Mouse (Mus musculus) liver, adult 2 months (tissue): ENCODE measurements around the gene Intu. TPM values are rescaled to one million over a fixed set of nuclear protein-coding genes. Genes with fewer than 3 reads are reported as not detected.

ENCODE experiments used
- DNase-seq: peaks from one replicate; pipeline ENCODE4 v3.0.0-alpha.2; 2011; ENCODE audit warnings: low read depth, low spot score; ENCODE audit errors: extremely low read depth
- H3K27ac ChIP-seq: fragments of 200-500 bp; replicated peaks from 2 replicates; pipeline ENCODE4 v1.5.1; 2012; ENCODE audit warnings: low read depth, mild to moderate bottlenecking, control low read depth, inconsistent platforms, low read length; ENCODE audit not compliant: insufficient read depth
- H3K27me3 ChIP-seq: fragments of 200-500 bp; 2 replicates; pipeline ENCODE4 v1.6.1; 2012; ENCODE audit warnings: mild to moderate bottlenecking, moderate library complexity, low read length, inconsistent platforms; ENCODE audit not compliant: control insufficient read depth, insufficient read depth
- H3K36me3 ChIP-seq: fragments of 200-500 bp; 2 replicates; pipeline ENCODE4 v1.6.1; 2012; ENCODE audit warnings: low read length, inconsistent platforms; ENCODE audit not compliant: control insufficient read depth, insufficient read depth
- H3K4me1 ChIP-seq: fragments of 200-500 bp; 2 replicates; pipeline ENCODE4 v1.6.1; 2011; ENCODE audit warnings: low read length; ENCODE audit not compliant: control insufficient read depth, insufficient read depth
- H3K4me3 ChIP-seq: fragments of 200-500 bp; 2 replicates; pipeline ENCODE4 v1.5.1; 2011; ENCODE audit warnings: low read depth, mild to moderate bottlenecking, control low read depth, low read length, moderate library complexity; ENCODE audit not compliant: insufficient read depth
- H3K79me2 ChIP-seq: fragments of 200-500 bp; 2 replicates; pipeline ENCODE4 v1.6.1; 2012; ENCODE audit warnings: inconsistent platforms, mild to moderate bottlenecking, low read length, moderate library complexity; ENCODE audit not compliant: control insufficient read depth, insufficient read depth
- H3K9ac ChIP-seq: fragments of 200-500 bp; 2 replicates; pipeline ENCODE4 v1.6.1; 2012; ENCODE audit warnings: low read depth, mild to moderate bottlenecking, control low read depth, inconsistent platforms, low read length
- CTCF ChIP-seq: fragments of 200-500 bp; IDR thresholded peaks from 2 replicates; pipeline ENCODE4 v1.5.1; 2011; ENCODE audit warnings: low read depth, low read length, control low read depth
- POLR2A ChIP-seq: fragments of 200-500 bp; IDR thresholded peaks from 2 replicates; pipeline ENCODE4 v1.6.1; 2011; ENCODE audit warnings: low read length, control low read depth; ENCODE audit not compliant: insufficient read depth; ENCODE audit errors: extremely low read depth
- WGBS: fragments of 180-500 bp; shearing (Covaris S2); methylation state at CpG from one replicate; pipeline ENCODE4 v1.1.7; 2018; 5-methylcytosine and 5-hydroxymethylcytosine counted together
- polyA plus RNA-seq: library from polyadenylated mRNA; depleted of rRNA; stranded (reverse); fragments of >200 nt; gene quantifications from 2 replicates; pipeline ENCODE4 v1.2.3, GENCODE M21; 2012
- total RNA-seq: library from RNA; depleted of rRNA; stranded (reverse); fragments of >200 nt; gene quantifications from 2 replicates; pipeline ENCODE4 v1.2.3, GENCODE M21; 2014

Gene Intu
- total and polyA plus RNA-seq, 2 experiments: 0.82 to 2.2 TPM

DNA sequence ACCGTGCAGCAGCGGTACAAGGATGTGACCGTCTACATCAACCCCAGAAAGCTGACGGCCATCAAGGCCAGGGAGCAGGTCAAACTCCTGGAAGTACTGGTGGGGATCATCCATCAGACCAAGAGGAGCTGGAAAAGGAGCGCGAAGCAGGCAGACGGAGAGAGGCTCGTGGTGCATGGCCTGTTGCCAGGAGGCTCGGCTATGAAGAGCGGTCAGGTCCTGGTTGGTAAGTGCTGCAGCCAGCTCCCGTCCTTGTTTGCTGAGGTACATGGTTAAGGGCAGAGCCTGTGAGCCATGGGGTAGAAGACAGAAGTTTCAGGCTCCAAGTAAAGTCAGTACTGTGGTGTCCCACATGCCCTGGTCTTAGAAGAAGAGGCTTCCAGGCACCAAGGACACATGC, 122.9 kb downstream of the Intu start:
- Histone ChIP-seq H3K79me2 (no peaks in the 10 kb centered on the region), H3K36me3 (no peaks in the 10 kb centered on the region), H3K27ac (no peak overlapping the region), H3K9ac (no peak overlapping the region), H3K27me3 (no peaks in the 10 kb centered on the region), H3K4me1 (no peaks in the 10 kb centered on the region), H3K4me3 (no peak overlapping the region)
- DNase-seq: no peak
- TF ChIP-seq POLR2A (no peak), CTCF (no peak)
- WGBS: 95% methylated on average over 11 of the region's 11 CpGs

DNA sequence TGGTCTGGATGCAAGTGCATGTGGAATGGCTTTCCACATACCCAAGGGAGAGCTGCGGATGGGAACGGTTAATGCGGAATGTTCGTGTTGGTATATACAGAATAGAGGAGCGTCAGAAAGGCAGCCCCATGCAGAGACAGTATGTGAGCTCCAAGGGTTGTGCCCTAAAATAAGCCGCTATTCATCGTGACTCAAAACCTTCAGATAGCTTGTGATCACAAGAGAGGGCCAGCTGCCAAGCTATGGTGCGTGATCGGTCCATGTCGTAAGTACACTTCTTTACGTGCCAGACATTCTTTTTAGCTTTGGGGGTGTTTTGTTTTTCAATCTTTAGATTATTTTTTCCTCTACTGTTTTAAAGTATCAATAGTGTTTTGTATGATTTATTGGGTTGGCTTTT, 124.5 kb downstream of the Intu start:
- H3K9ac ChIP-seq: no peak overlapping the region
- no peak overlapping the region for H3K27ac ChIP-seq
- H3K4me3 ChIP-seq: no peak overlapping the region
- H3K4me1 ChIP-seq: no peaks in the 10 kb centered on the region
- WGBS: 96% methylated on average over 11 of the region's 11 CpGs
- no peak for DNase-seq
- TF ChIP-seq POLR2A (no peak), CTCF (no peak)
- H3K27me3 ChIP-seq: no peaks in the 10 kb centered on the region
- no peaks in the 10 kb centered on the region for H3K79me2 ChIP-seq
- H3K36me3 ChIP-seq: no peaks in the 10 kb centered on the region

GRCm38 (mm10) chr3:40656339-40656738, 125.3 kb downstream of the Intu start:
- Histone ChIP-seq H3K27me3 (no peaks in the 10 kb centered on the region), H3K4me3 (no peak overlapping the region), H3K27ac (no peak overlapping the region), H3K9ac (no peak overlapping the region), H3K36me3 (no peaks in the 10 kb centered on the region), H3K79me2 (no peaks in the 10 kb centered on the region), H3K4me1 (no peaks in the 10 kb centered on the region)
- no peak for DNase-seq
- no peak for TF ChIP-seq CTCF
- TF ChIP-seq POLR2A: no peak
- 94% methylated on average over 5 of the region's 5 CpGs for WGBS

DNA sequence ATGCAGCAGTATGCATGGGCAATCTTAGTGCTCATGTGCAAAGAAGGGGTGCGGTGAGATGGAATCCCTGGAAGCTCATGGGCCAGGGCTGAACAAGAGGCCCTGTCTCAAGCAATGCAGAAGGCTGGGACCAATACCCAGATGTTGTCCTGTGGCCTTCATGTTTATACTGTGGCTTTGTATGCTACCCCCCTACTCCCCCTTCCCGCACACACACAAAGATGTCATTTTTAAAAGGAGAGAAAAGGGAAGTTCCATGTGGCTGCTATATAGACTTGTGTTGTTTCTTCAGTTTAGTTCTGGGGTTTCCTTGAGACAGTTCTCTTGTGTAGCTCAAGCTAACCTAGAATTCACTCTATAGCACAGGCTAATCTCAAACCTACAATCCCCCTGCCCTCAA, 129.1 kb downstream of the Intu start:
- Histone ChIP-seq H3K4me1 (no peaks in the 10 kb centered on the region), H3K27ac (no peak overlapping the region), H3K27me3 (no peaks in the 10 kb centered on the region), H3K79me2 (no peaks in the 10 kb centered on the region), H3K36me3 (no peaks in the 10 kb centered on the region), H3K9ac (no peak overlapping the region), H3K4me3 (no peak overlapping the region)
- 100% methylated on average over 2 of the region's 2 CpGs for WGBS
- TF ChIP-seq POLR2A (no peak), CTCF (no peak)
- DNase-seq: no peak

DNA sequence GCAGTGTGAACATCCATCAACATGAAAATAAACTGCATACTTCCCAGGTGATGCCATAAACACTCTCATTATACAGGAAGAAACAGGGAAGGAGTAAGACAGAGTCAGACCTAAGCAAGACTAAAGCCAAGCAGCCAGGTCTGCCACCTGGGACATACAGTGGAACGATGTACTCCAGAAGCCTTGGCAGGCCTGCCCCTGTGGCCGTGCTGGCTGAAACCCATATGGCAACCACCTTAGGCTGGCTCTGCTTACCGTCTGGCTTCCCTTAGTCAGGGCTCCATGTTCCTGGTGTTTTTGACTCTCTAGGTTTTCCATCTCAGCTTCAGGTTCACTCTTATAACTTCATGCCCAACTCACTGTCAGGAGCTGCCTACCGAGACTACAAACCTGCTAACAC, 135.0 kb downstream of the Intu start:
- H3K27me3 ChIP-seq: no peaks in the 10 kb centered on the region
- WGBS: 92% methylated on average over 4 of the region's 4 CpGs
- H3K36me3 ChIP-seq: no peaks in the 10 kb centered on the region
- DNase-seq: no peak
- TF ChIP-seq CTCF: no peak
- no peak for TF ChIP-seq POLR2A
- no peak overlapping the region for H3K9ac ChIP-seq
- H3K4me1 ChIP-seq: no peaks in the 10 kb centered on the region
- H3K4me3 ChIP-seq: no peak overlapping the region
- no peak overlapping the region for H3K27ac ChIP-seq
- H3K79me2 ChIP-seq: no peaks in the 10 kb centered on the region

GRCm38 (mm10) chr3:40666861-40667719, 136.0 kb downstream of the Intu start:
- no peaks in the 10 kb centered on the region for H3K79me2 ChIP-seq
- TF ChIP-seq CTCF (no peak), POLR2A (no peak)
- H3K4me3 ChIP-seq: no peak overlapping the region
- DNase-seq: no peak
- H3K27me3 ChIP-seq: no peaks in the 10 kb centered on the region
- H3K27ac ChIP-seq: no peak overlapping the region
- no peaks in the 10 kb centered on the region for H3K36me3 ChIP-seq
- no peaks in the 10 kb centered on the region for H3K4me1 ChIP-seq
- H3K9ac ChIP-seq: no peak overlapping the region
- 96% methylated on average over 8 of the region's 8 CpGs for WGBS
